Mouse (Mus musculus) brain, embryonic 14.5 days (tissue): Measurements from ENCODE around the gene Casp1. TPM values are rescaled to one million over a fixed set of nuclear protein-coding genes. Genes with fewer than 3 reads are reported as not detected.

Source experiments
- DNase-seq: peaks from one replicate; pipeline ENCODE4 v3.0.0-alpha.2; 2011; ENCODE audit warnings: low read depth
- CTCF ChIP-seq: fragments of 200-500 bp; IDR thresholded peaks from 2 replicates; pipeline ENCODE4 v1.5.1; 2012; ENCODE audit warnings: inconsistent platforms, mild to moderate bottlenecking, moderate library complexity, borderline replicate concordance; ENCODE audit not compliant: insufficient read depth, insufficient read length; ENCODE audit errors: extremely low read depth
- POLR2A ChIP-seq: fragments of 200-500 bp; IDR thresholded peaks from 2 replicates; pipeline ENCODE4 v1.6.1; 2012; ENCODE audit warnings: mild to moderate bottlenecking, inconsistent platforms, borderline replicate concordance; ENCODE audit not compliant: poor library complexity, insufficient read depth, insufficient read length, severe bottlenecking; ENCODE audit errors: extremely low read depth
- polyA plus RNA-seq: library from polyadenylated mRNA; depleted of rRNA; stranded (reverse); fragments of >200 nt; gene quantifications from 2 replicates; pipeline ENCODE4 v1.2.3, GENCODE M21; 2012; rRNA removed

Gene Casp1
- polyA plus RNA-seq, 1 experiment: 0.25 TPM

- no peak for TF ChIP-seq POLR2A
- TF ChIP-seq CTCF: no peak
- DNase-seq: no peak
These were observed 13.1 kb downstream of the Casp1 start for GRCm38 (mm10) chr9:5311435-5311834.

GRCm38 (mm10) chr9:5328204-5328603 is 29.9 kb downstream of the Casp1 start:
- no peak for TF ChIP-seq POLR2A
- no peak for TF ChIP-seq CTCF
- no peak for DNase-seq

GRCm38 (mm10) chr9:5332441-5332840 is 34.1 kb downstream of the Casp1 start:
- TF ChIP-seq POLR2A: no peak
- TF ChIP-seq CTCF: no peak
- DNase-seq: no peak

GRCm38 (mm10) chr9:5333422-5333821 is 35.1 kb downstream of the Casp1 start:
- no peak for DNase-seq
- TF ChIP-seq CTCF (no peak), POLR2A (no peak)

GRCm38 (mm10) chr9:5343092-5343491 is 44.8 kb downstream of the Casp1 start:
- no peak for DNase-seq
- TF ChIP-seq CTCF: no peak
- no peak for TF ChIP-seq POLR2A

GRCm38 (mm10) chr9:5344090-5344489 is 45.8 kb downstream of the Casp1 start:
- no peak for DNase-seq
- TF ChIP-seq CTCF: no peak
- TF ChIP-seq POLR2A: no peak

- no peak for DNase-seq
- TF ChIP-seq POLR2A: no peak
These were observed 47.1 kb downstream of the Casp1 start, which contains the start of gene Casp12 for GRCm38 (mm10) chr9:5345291-5345898. TSS of gene Casp12 (plus strand) at chr9:5345430.

- DNase-seq: no peak
- TF ChIP-seq CTCF (no peak), POLR2A (no peak)
These were observed 49.1 kb downstream of the Casp1 start for GRCm38 (mm10) chr9:5347381-5347780.

GRCm38 (mm10) chr9:5353673-5354072 is 55.4 kb downstream of the Casp1 start:
- no peak for TF ChIP-seq CTCF
- TF ChIP-seq POLR2A: no peak
- no peak for DNase-seq

- TF ChIP-seq POLR2A: no peak
- TF ChIP-seq CTCF: no peak
These were observed 58.5 kb downstream of the Casp1 start for GRCm38 (mm10) chr9:5356801-5357200.

More at GRCm38 (mm10) chr9:5356801-5357200, 58.5 kb downstream of the Casp1 start:
- DNase-seq: no peak

Other genes with a start within 250 kb of the Casp1 start
- 0.22 and 0.44 TPM in 2 replicates for gene Casp4, start 10.3 kb downstream of the Casp1 start, polyA plus RNA-seq
- 0.09 and 0.31 TPM in 2 replicates for gene Casp12, start 46.9 kb downstream of the Casp1 start, polyA plus RNA-seq